Mouse (Mus musculus) ovary, postnatal 10 days (tissue): ENCODE results near the gene Stk16.

ENCODE experiments used
- DNase-seq: peaks from one replicate; pipeline ENCODE4 v3.0.0; 2022; ENCODE audit warnings: low spot score

The Stk16 gene

GRCm38 (mm10) chr1:75210136-75211087 lies at the start of gene Stk16, which contains the start of gene Glb1l:
Stk16 (plus strand) TSS chr1:75210838.
Glb1l (minus strand) TSS chr1:75210813.
- DNase-seq = peak; percentile 96

- no peak for DNase-seq
These were observed 42.6 kb upstream of the Stk16 start for GRCm38 (mm10) chr1:75168093-75168471.

GRCm38 (mm10) chr1:75168472-75169464 lies 41.9 kb upstream of the Stk16 start, which contains the start of gene Zfand2b:
Zfand2b (plus strand) TSS chr1:75168646.
- peak; percentile 86 for DNase-seq

- DNase-seq = no peak
These were observed 31.1 kb upstream of the Stk16 start for GRCm38 (mm10) chr1:75179334-75180104.

GRCm38 (mm10) chr1:75180105-75180590 lies 30.5 kb upstream of the Stk16 start, which contains the start of gene Abcb6:
Abcb6 (minus strand) TSS chr1:75180392.
- DNase-seq = peak; percentile 55

GRCm38 (mm10) chr1:75180741-75181140 lies 29.9 kb upstream of the Stk16 start:
- DNase-seq = no peak

GRCm38 (mm10) chr1:75181377-75181870 lies 29.2 kb upstream of the Stk16 start:
- no peak for DNase-seq

- no peak for DNase-seq
These were observed 28.5 kb upstream of the Stk16 start for GRCm38 (mm10) chr1:75182160-75182559.

GRCm38 (mm10) chr1:75185495-75185894 lies 25.1 kb upstream of the Stk16 start:
- no peak for DNase-seq

- no peak for DNase-seq
These were observed 23.5 kb upstream of the Stk16 start for GRCm38 (mm10) chr1:75187126-75187525.

- no peak for DNase-seq
These were observed 22.6 kb upstream of the Stk16 start for GRCm38 (mm10) chr1:75187914-75188483.

- no peak for DNase-seq
These were observed 20.1 kb upstream of the Stk16 start for GRCm38 (mm10) chr1:75190577-75190976.

- no peak for DNase-seq
These were observed 19.4 kb upstream of the Stk16 start for GRCm38 (mm10) chr1:75191258-75191621.

- DNase-seq = peak; percentile 70
These were observed 18.8 kb upstream of the Stk16 start, which contains the start of the genes Ankzf1 and Atg9a for GRCm38 (mm10) chr1:75191622-75192402. Ankzf1 (plus strand) TSS chr1:75192151. Atg9a (minus strand) TSS chr1:75192196.

GRCm38 (mm10) chr1:75192452-75192851 lies 18.2 kb upstream of the Stk16 start:
- no peak for DNase-seq

- DNase-seq = no peak
These were observed 9.4 kb upstream of the Stk16 start for GRCm38 (mm10) chr1:75201236-75201635.

- DNase-seq = peak; percentile 34
These were observed 1.5 kb upstream of the Stk16 start for GRCm38 (mm10) chr1:75208967-75209678.

GRCm38 (mm10) chr1:75211141-75211708 lies 587 bp downstream of the Stk16 start:
- DNase-seq = no peak

GRCm38 (mm10) chr1:75212542-75212941 lies 1.9 kb downstream of the Stk16 start:
- DNase-seq = no peak
